Mouse (Mus musculus) CH12.LX (cell line): ENCODE measurements around the gene Casp14.

Experiments
- BHLHE40 ChIP-seq: IDR thresholded peaks from 2 replicates; pipeline ENCODE4 v1.6.1; 2011; ENCODE audit warnings: mild to moderate bottlenecking, low read depth, low read length, improper control_type of control experiment
- CTCF ChIP-seq, 2 experiments: IDR thresholded peaks in 1 of 2; conservative IDR thresholded peaks in 1 of 2; 2 replicates each; pipeline ENCODE4 v1.5.1; 2011 to 2012; ENCODE audit warnings: low read depth in 2 of 2, low read length in 2 of 2, improper control_type of control experiment in 1 of 2, inconsistent platforms in 1 of 2, mild to moderate bottlenecking in 1 of 2, moderate library complexity in 1 of 2
- E2F4 ChIP-seq: IDR thresholded peaks from 2 replicates; pipeline ENCODE4 v1.6.1; 2011; ENCODE audit warnings: low read depth, low read length, improper control_type of control experiment; ENCODE audit not compliant: insufficient replicate concordance
- EP300 ChIP-seq: IDR thresholded peaks from 2 replicates; pipeline ENCODE4 v1.6.1; 2011; ENCODE audit warnings: low read length, improper control_type of control experiment
- GABPA ChIP-seq: IDR thresholded peaks from 2 replicates; pipeline ENCODE4 v1.6.1; 2012; ENCODE audit warnings: low read depth, low read length, improper control_type of control experiment, inconsistent platforms; ENCODE audit not compliant: insufficient replicate concordance
- MAFK ChIP-seq: IDR thresholded peaks from 2 replicates; pipeline ENCODE4 v1.6.1; 2011; ENCODE audit warnings: low read length, improper control_type of control experiment; ENCODE audit not compliant: insufficient replicate concordance
- POLR2A ChIP-seq: IDR thresholded peaks from 2 replicates; pipeline ENCODE4 v1.6.1; 2011; ENCODE audit warnings: low read depth, mild to moderate bottlenecking, improper control_type of control experiment, low read length
- POLR2AphosphoS2 ChIP-seq: IDR thresholded peaks from 2 replicates; pipeline ENCODE4 v1.6.1; 2011; ENCODE audit warnings: low read depth, low read length, improper control_type of control experiment
- UBTF ChIP-seq: IDR thresholded peaks from 2 replicates; pipeline ENCODE4 v1.6.1; 2012; ENCODE audit warnings: low read depth, mild to moderate bottlenecking, inconsistent platforms, low read length, improper control_type of control experiment, moderate library complexity

DNA sequence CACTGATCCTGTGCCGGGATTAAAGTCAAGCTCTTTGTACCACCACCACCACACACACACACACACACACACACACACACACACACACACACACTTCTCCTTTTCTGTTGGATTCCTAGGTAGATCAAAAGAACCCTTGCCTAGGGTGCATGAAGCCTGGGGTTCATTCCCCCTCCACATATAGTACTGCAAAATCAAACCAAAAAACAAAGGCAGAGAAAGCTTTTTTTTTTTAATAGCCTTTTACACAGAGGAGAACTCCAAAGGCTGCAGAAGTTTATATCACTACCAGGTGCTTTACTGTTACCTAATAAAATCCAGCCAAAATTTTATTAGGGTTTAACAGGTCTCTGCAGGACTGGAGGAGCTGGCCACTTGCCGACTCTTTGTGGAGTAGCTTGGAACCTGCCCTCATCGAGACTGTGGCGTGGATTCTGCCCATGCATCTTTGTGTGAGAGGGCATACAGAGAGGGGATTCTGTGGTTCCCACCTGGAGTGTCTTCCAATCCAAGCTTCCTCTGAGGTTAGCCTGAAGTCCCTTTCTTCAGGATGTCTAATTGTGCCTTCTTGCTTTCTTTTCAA lies 31.0 kb downstream of the Casp14 start:
- TF ChIP-seq MAFK = no peak
- no peak for TF ChIP-seq CTCF (conservative IDR thresholded peaks at IDR 0.05 in 1 of 2, IDR thresholded peaks at IDR 0.05 in 1 of 2; ENCODE audit: low read depth in 2 of 2, low read length in 2 of 2)
- TF ChIP-seq EP300 = no peak
- TF ChIP-seq UBTF = no peak
- no peak for TF ChIP-seq E2F4
- no peak for TF ChIP-seq BHLHE40
- no peak for TF ChIP-seq POLR2AphosphoS2
- no peak for TF ChIP-seq GABPA
- TF ChIP-seq POLR2A = no peak
